Mouse (Mus musculus): Measurements from ENCODE around the gene Med27. TPM values are rescaled to one million over a fixed set of nuclear protein-coding genes. Genes with fewer than 3 reads are reported as not detected.

The Med27 gene
- polyA plus RNA-seq, 1 experiment from 2014 or later, result 34.4 TPM

- Histone ChIP-seq H3K4me2 (peak overlapping the region; percentile 22; the same call in 1 of the 2 replicates), H3K9me3 (no peaks in the 10 kb centered on the region), H3K36me3 (no peaks in the 10 kb centered on the region), H3K27ac (replicated peaks) (no peak overlapping the region), H3K4me1 (peaks cover 21% of the 10 kb centered on the region), H3K27me3 (replicated peaks) (peaks cover 9% of the 10 kb centered on the region; the same call in 1 of the 2 replicates), H3K4me3 (no peak overlapping the region), H3K9ac (no peak overlapping the region)
- no peak for ATAC-seq (ENCODE audit: extremely low read depth, insufficient number of reproducible peaks, low FRiP score, low TSS enrichment)
- WGBS, result 59% methylated on average over 13 of the region's 13 CpGs
These were observed 195.4 kb downstream of the Med27 start for GRCm38 (mm10) chr2:29542039-29542438.

- 22% methylated on average over 12 of the region's 12 CpGs for WGBS
- peaks cover 7% of the 10 kb centered on the region; the same call in 1 of the 2 replicates for H3K27me3 ChIP-seq (replicated peaks)
- no peaks in the 10 kb centered on the region for H3K9me3 ChIP-seq
- H3K4me2 ChIP-seq, result peak overlapping the region; percentile 30
- H3K9ac ChIP-seq, result no peak overlapping the region
- ATAC-seq (ENCODE audit: extremely low read depth, insufficient number of reproducible peaks, low FRiP score, low TSS enrichment), result no peak
- H3K4me3 ChIP-seq, result no peak overlapping the region
- no peak overlapping the region for H3K27ac ChIP-seq (replicated peaks)
- no peaks in the 10 kb centered on the region for H3K36me3 ChIP-seq
- peaks cover 22% of the 10 kb centered on the region for H3K4me1 ChIP-seq
These were observed 200.0 kb downstream of the Med27 start for GRCm38 (mm10) chr2:29546571-29546970.

- no peak overlapping the region for H3K4me2 ChIP-seq
- H3K9me3 ChIP-seq, result no peaks in the 10 kb centered on the region
- H3K27me3 ChIP-seq (replicated peaks), result 0 out of 2 replicates have a peak, but pooled peaks cover 3% of the 10 kb centered on the region
- ATAC-seq (ENCODE audit: extremely low read depth, insufficient number of reproducible peaks, low FRiP score, low TSS enrichment), result no peak; the same call in 1 of the 2 replicates
- H3K36me3 ChIP-seq, result no peaks in the 10 kb centered on the region
- H3K27ac ChIP-seq (replicated peaks), result no peak overlapping the region
- peaks cover 8% of the 10 kb centered on the region for H3K4me1 ChIP-seq
- H3K9ac ChIP-seq, result no peak overlapping the region
- no peak overlapping the region for H3K4me3 ChIP-seq
- WGBS, result 73% methylated on average over 7 of the region's 7 CpGs
These were observed 205.4 kb downstream of the Med27 start for GRCm38 (mm10) chr2:29551816-29552585.

GRCm38 (mm10) chr2:29553945-29554634, 207.5 kb downstream of the Med27 start:
- Histone ChIP-seq H3K27ac (replicated peaks) (no peak overlapping the region), H3K4me2 (no peak overlapping the region), H3K27me3 (replicated peaks) (0 out of 2 replicates have a peak, but pooled peaks cover 3% of the 10 kb centered on the region), H3K36me3 (no peaks in the 10 kb centered on the region), H3K9ac (no peak overlapping the region), H3K9me3 (no peaks in the 10 kb centered on the region), H3K4me1 (peaks cover 7% of the 10 kb centered on the region; the same call in 1 of the 2 replicates), H3K4me3 (no peak overlapping the region)
- 66% methylated on average over 4 of the region's 4 CpGs for WGBS
- no peak for ATAC-seq (ENCODE audit: extremely low read depth, insufficient number of reproducible peaks, low FRiP score, low TSS enrichment)

- Histone ChIP-seq H3K9ac (no peak overlapping the region), H3K4me2 (no peak overlapping the region), H3K36me3 (no peaks in the 10 kb centered on the region), H3K9me3 (no peaks in the 10 kb centered on the region), H3K4me1 (peaks cover 4% of the 10 kb centered on the region; the same call in 1 of the 2 replicates), H3K4me3 (no peak overlapping the region), H3K27ac (replicated peaks) (no peak overlapping the region), H3K27me3 (replicated peaks) (no peaks in the 10 kb centered on the region)
- no peak for ATAC-seq (ENCODE audit: extremely low read depth, insufficient number of reproducible peaks, low FRiP score, low TSS enrichment)
- WGBS, result 78% methylated on average over 6 of the region's 6 CpGs
These were observed 211.9 kb downstream of the Med27 start for GRCm38 (mm10) chr2:29558561-29558960.

- ATAC-seq (ENCODE audit: extremely low read depth, insufficient number of reproducible peaks, low FRiP score, low TSS enrichment), result no peak
- Histone ChIP-seq H3K9me3 (no peaks in the 10 kb centered on the region), H3K4me3 (no peak overlapping the region), H3K4me1 (no peaks in the 10 kb centered on the region), H3K4me2 (no peak overlapping the region), H3K9ac (no peak overlapping the region), H3K27ac (replicated peaks) (no peak overlapping the region), H3K27me3 (replicated peaks) (no peaks in the 10 kb centered on the region), H3K36me3 (no peaks in the 10 kb centered on the region)
- WGBS, result 62% methylated on average over 3 of the region's 3 CpGs
These were observed 213.3 kb downstream of the Med27 start for GRCm38 (mm10) chr2:29559955-29560354.

- Histone ChIP-seq H3K4me3 (no peak overlapping the region), H3K27ac (replicated peaks) (no peak overlapping the region), H3K27me3 (replicated peaks) (0 out of 2 replicates have a peak, but pooled peaks cover 5% of the 10 kb centered on the region), H3K4me2 (no peak overlapping the region), H3K4me1 (peaks cover 7% of the 10 kb centered on the region), H3K9me3 (no peaks in the 10 kb centered on the region), H3K36me3 (no peaks in the 10 kb centered on the region), H3K9ac (no peak overlapping the region)
- no peak for ATAC-seq (ENCODE audit: extremely low read depth, insufficient number of reproducible peaks, low FRiP score, low TSS enrichment)
- 64% methylated on average over 4 of the region's 4 CpGs for WGBS
These were observed 214.8 kb downstream of the Med27 start for GRCm38 (mm10) chr2:29561468-29561867.

GRCm38 (mm10) chr2:29563986-29564385, 217.4 kb downstream of the Med27 start:
- 61% methylated on average over 7 of the region's 7 CpGs for WGBS
- H3K4me1 ChIP-seq, result peaks cover 7% of the 10 kb centered on the region
- no peak overlapping the region for H3K4me3 ChIP-seq
- no peaks in the 10 kb centered on the region for H3K36me3 ChIP-seq
- no peak overlapping the region for H3K4me2 ChIP-seq
- 0 out of 2 replicates have a peak, but pooled peaks cover 5% of the 10 kb centered on the region for H3K27me3 ChIP-seq (replicated peaks)
- no peak overlapping the region for H3K9ac ChIP-seq
- ATAC-seq (ENCODE audit: extremely low read depth, insufficient number of reproducible peaks, low FRiP score, low TSS enrichment), result no peak
- H3K9me3 ChIP-seq, result no peaks in the 10 kb centered on the region
- H3K27ac ChIP-seq (replicated peaks), result no peak overlapping the region

- Histone ChIP-seq H3K4me3 (no peak overlapping the region), H3K36me3 (no peaks in the 10 kb centered on the region), H3K9ac (no peak overlapping the region), H3K4me2 (no peak overlapping the region), H3K9me3 (no peaks in the 10 kb centered on the region), H3K4me1 (peaks cover 7% of the 10 kb centered on the region), H3K27me3 (replicated peaks) (0 out of 2 replicates have a peak, but pooled peaks cover 5% of the 10 kb centered on the region), H3K27ac (replicated peaks) (peak overlapping the region; percentile 54)
- 12% methylated on average over 17 of the region's 17 CpGs for WGBS
- ATAC-seq (ENCODE audit: extremely low read depth, insufficient number of reproducible peaks, low FRiP score, low TSS enrichment), result no peak
These were observed 219.2 kb downstream of the Med27 start for GRCm38 (mm10) chr2:29565570-29566433.

GRCm38 (mm10) chr2:29571921-29572700, 225.5 kb downstream of the Med27 start:
- WGBS, result 53% methylated on average over 9 of the region's 9 CpGs

More at GRCm38 (mm10) chr2:29571921-29572700, 225.5 kb downstream of the Med27 start:
- Histone ChIP-seq H3K4me3 (no peak overlapping the region), H3K4me1 (peaks cover 14% of the 10 kb centered on the region), H3K27me3 (replicated peaks) (peaks cover 24% of the 10 kb centered on the region), H3K9me3 (no peaks in the 10 kb centered on the region), H3K36me3 (no peaks in the 10 kb centered on the region), H3K9ac (no peak overlapping the region), H3K27ac (replicated peaks) (no peak overlapping the region), H3K4me2 (no peak overlapping the region)
- no peak for ATAC-seq (ENCODE audit: extremely low read depth, insufficient number of reproducible peaks, low FRiP score, low TSS enrichment)

All from heart, embryonic 13.5 days (tissue).